Mouse (Mus musculus): ENCODE measurements at regions not wholly inside any gene's neighbourhood (a gene's known extent, or its start where the extent isn't known, plus 50 kb on each side); places are given as distances from the start of the nearest gene placed in this dataset.

- no peak for TF ChIP-seq CTCF (IDR thresholded peaks at IDR 0.05; ENCODE audit: low read depth)
- H3K27ac ChIP-seq (ENCODE audit: low read depth, low read length) = no peak overlapping the region
- H3K9me3 ChIP-seq (ENCODE audit: low read length) = no peaks in the 10 kb centered on the region
- H3K4me3 ChIP-seq (ENCODE audit: low read depth, low read length) = no peak overlapping the region
- no peak overlapping the region for H3K4me2 ChIP-seq (ENCODE audit: low read depth)
- WGBS = 41% methylated on average over 8 of the region's 8 CpGs
- no peaks in the 10 kb centered on the region for H3K27me3 ChIP-seq (ENCODE audit: insufficient read depth, low read length)
- no peak for DNase-seq
- peaks cover 8% of the 10 kb centered on the region; the same call in 1 of the 2 replicates for H3K4me1 ChIP-seq (ENCODE audit: insufficient read depth)
- no peak for ATAC-seq
- no peak overlapping the region for H3K9ac ChIP-seq
- no peaks in the 10 kb centered on the region for H3K36me3 ChIP-seq (ENCODE audit: insufficient read depth)
Measured at GRCm38 (mm10) chr5:149349685-149350084, 61.9 kb upstream of the Medag start.

- 16% methylated on average over 14 of the region's 14 CpGs for WGBS
- no peak overlapping the region for H3K4me2 ChIP-seq (ENCODE audit: low read depth)
- ATAC-seq = peak; percentile 82
Measured at GRCm38 (mm10) chr5:149353039-149353655, 58.4 kb upstream of the Medag start.

GRCm38 (mm10) chr5:149354448-149355115 lies 57.0 kb upstream of the Medag start:
- Histone ChIP-seq H3K27me3 (ENCODE audit: insufficient read depth, low read length) (no peaks in the 10 kb centered on the region), H3K4me1 (ENCODE audit: insufficient read depth) (peaks cover 8% of the 10 kb centered on the region; the same call in 1 of the 2 replicates), H3K4me2 (ENCODE audit: low read depth) (no peak overlapping the region), H3K4me3 (ENCODE audit: low read depth, low read length) (no peak overlapping the region), H3K9me3 (ENCODE audit: low read length) (no peaks in the 10 kb centered on the region), H3K27ac (ENCODE audit: low read depth, low read length) (no peak overlapping the region), H3K36me3 (ENCODE audit: insufficient read depth) (no peaks in the 10 kb centered on the region), H3K9ac (no peak overlapping the region)
- DNase-seq (no peak), ATAC-seq (no peak)
- WGBS = 86% methylated on average over 4 of the region's 4 CpGs
- no peak for TF ChIP-seq CTCF (IDR thresholded peaks at IDR 0.05; ENCODE audit: low read depth)

More at GRCm38 (mm10) chr5:149353039-149353655, 58.4 kb upstream of the Medag start:
- Histone ChIP-seq H3K27ac (ENCODE audit: low read depth, low read length) (no peak overlapping the region), H3K36me3 (ENCODE audit: insufficient read depth) (no peaks in the 10 kb centered on the region), H3K9ac (no peak overlapping the region), H3K9me3 (ENCODE audit: low read length) (no peaks in the 10 kb centered on the region), H3K4me1 (ENCODE audit: insufficient read depth) (peaks cover 8% of the 10 kb centered on the region; the same call in 1 of the 2 replicates), H3K27me3 (ENCODE audit: insufficient read depth, low read length) (no peaks in the 10 kb centered on the region), H3K4me3 (ENCODE audit: low read depth, low read length) (no peak overlapping the region)
- TF ChIP-seq CTCF (IDR thresholded peaks at IDR 0.05; ENCODE audit: low read depth) = 0 out of 2 replicates have a peak, but pooled peaks have one; percentile 12
- peak; percentile 67 for DNase-seq

GRCm38 (mm10) chr5:149355131-149355530 lies 56.4 kb upstream of the Medag start:
- H3K4me2 ChIP-seq (ENCODE audit: low read depth) = no peak overlapping the region
- H3K9me3 ChIP-seq (ENCODE audit: low read length) = no peaks in the 10 kb centered on the region
- H3K9ac ChIP-seq = no peak overlapping the region
- peaks cover 8% of the 10 kb centered on the region; the same call in 1 of the 2 replicates for H3K4me1 ChIP-seq (ENCODE audit: insufficient read depth)
- 87% methylated on average over 7 of the region's 7 CpGs for WGBS
- DNase-seq = no peak
- TF ChIP-seq CTCF (IDR thresholded peaks at IDR 0.05; ENCODE audit: low read depth) = no peak
- no peak for ATAC-seq
- no peak overlapping the region for H3K4me3 ChIP-seq (ENCODE audit: low read depth, low read length)
- H3K27ac ChIP-seq (ENCODE audit: low read depth, low read length) = no peak overlapping the region
- H3K36me3 ChIP-seq (ENCODE audit: insufficient read depth) = no peaks in the 10 kb centered on the region
- H3K27me3 ChIP-seq (ENCODE audit: insufficient read depth, low read length) = no peaks in the 10 kb centered on the region

- Histone ChIP-seq H3K27ac (ENCODE audit: low read depth, low read length) (no peak overlapping the region), H3K4me2 (ENCODE audit: low read depth) (no peak overlapping the region), H3K4me3 (ENCODE audit: low read depth, low read length) (no peak overlapping the region), H3K9me3 (ENCODE audit: low read length) (no peaks in the 10 kb centered on the region), H3K4me1 (ENCODE audit: insufficient read depth) (peaks cover 8% of the 10 kb centered on the region; the same call in 1 of the 2 replicates), H3K36me3 (ENCODE audit: insufficient read depth) (no peaks in the 10 kb centered on the region), H3K9ac (no peak overlapping the region), H3K27me3 (ENCODE audit: insufficient read depth, low read length) (no peaks in the 10 kb centered on the region)
- 85% methylated on average over 1 of the region's 1 CpGs for WGBS
- peak; percentile 36 for TF ChIP-seq CTCF (IDR thresholded peaks at IDR 0.05; ENCODE audit: low read depth)
- DNase-seq (no peak), ATAC-seq (no peak)
Measured at GRCm38 (mm10) chr5:149356970-149357369, 54.6 kb upstream of the Medag start.

Data from forebrain, postnatal 0 days (tissue).